Mouse (Mus musculus): Measurements from ENCODE around the gene Rpl15.

- TF ChIP-seq CTCF (IDR thresholded peaks at IDR 0.05; ENCODE audit: low read depth) (no peak), EP300 (IDR thresholded peaks at IDR 0.05; ENCODE audit: low read depth) (no peak)
These were observed 28.5 kb downstream of the Rpl15 start for GRCm38 (mm10) chr14:18242638-18243130.
